Mouse (Mus musculus) cerebellum, postnatal 14 days (tissue): ENCODE data around the gene H2-DMb2.

ENCODE experiments used
- DNase-seq, 2 experiments: peaks; one replicate each; pipeline ENCODE4 v3.0.0; 2021; ENCODE audit warnings: mixed read lengths in 2 of 2

Gene H2-DMb2

GRCm38 (mm10) chr17:34186885-34187260, 43.8 kb downstream of the H2-DMb2 start:
- DNase-seq = no peak

GRCm38 (mm10) chr17:34187261-34187916, 44.3 kb downstream of the H2-DMb2 start, which contains the start of the genes Tap1 and Psmb9:
Gene Tap1, plus strand, starts transcription at chr17:34187553.
Gene Psmb9, minus strand, starts transcription at chr17:34187764.
- peak; percentile 98 to 99 for DNase-seq

GRCm38 (mm10) chr17:34188010-34188409, 44.9 kb downstream of the H2-DMb2 start:
- peak; percentile 27 to 31 for DNase-seq

- DNase-seq = no peak
Measured at GRCm38 (mm10) chr17:34188986-34189385, 45.9 kb downstream of the H2-DMb2 start.

GRCm38 (mm10) chr17:34192852-34193251, 49.7 kb downstream of the H2-DMb2 start:
- DNase-seq = no peak

- no peak for DNase-seq
Measured at GRCm38 (mm10) chr17:34193468-34193867, 50.4 kb downstream of the H2-DMb2 start.

- no peak for DNase-seq
Measured at GRCm38 (mm10) chr17:34194723-34195122, 51.6 kb downstream of the H2-DMb2 start.

GRCm38 (mm10) chr17:34196491-34196890, 53.4 kb downstream of the H2-DMb2 start:
- no peak for DNase-seq

GRCm38 (mm10) chr17:34196941-34197894, 54.1 kb downstream of the H2-DMb2 start, which contains the start of gene Psmb8:
Gene Psmb8, plus strand, starts transcription at chr17:34197721.
- peak; percentile 94 to 96 for DNase-seq

- peak; percentile 15 to 26 for DNase-seq
Measured at GRCm38 (mm10) chr17:34197904-34198520, 54.9 kb downstream of the H2-DMb2 start.

- no peak for DNase-seq
Measured at GRCm38 (mm10) chr17:34198521-34198912, 55.4 kb downstream of the H2-DMb2 start.

GRCm38 (mm10) chr17:34199050-34199619, 56.0 kb downstream of the H2-DMb2 start:
- no peak for DNase-seq

- DNase-seq = no peak
Measured at GRCm38 (mm10) chr17:34200047-34200446, 56.9 kb downstream of the H2-DMb2 start.

- no peak for DNase-seq
Measured at GRCm38 (mm10) chr17:34200772-34201505, 57.8 kb downstream of the H2-DMb2 start.
